Mouse (Mus musculus) CH12.LX (cell line): ENCODE data around the gene Sbf2. TPM values are rescaled to one million over a fixed set of nuclear protein-coding genes. Genes with fewer than 3 reads are reported as not detected.
A peak's percentile ranks its signal among the peaks of the same experiment; 100 is the strongest.

Experiments
- DNase-seq: peaks from one replicate; pipeline ENCODE4 v3.0.0-alpha.2; 2013; ENCODE audit errors: extremely low read depth
- H3K27ac ChIP-seq: 2 replicates; pipeline ENCODE4 v1.5.1; 2012; ENCODE audit warnings: low read depth, mild to moderate bottlenecking, control low read depth, moderate library complexity; ENCODE audit not compliant: insufficient read depth
- H3K27me3 ChIP-seq: replicated peaks from 2 replicates; pipeline ENCODE3; 2012; ENCODE audit warnings: inconsistent platforms
- H3K36me3 ChIP-seq, 2 experiments: replicated peaks in 1 of 2; 2 replicates each; pipeline versions ENCODE3 to v1.6.1; 2012; ENCODE audit warnings: inconsistent platforms in 1 of 2, low read length in 1 of 2, mild to moderate bottlenecking in 1 of 2, mixed read lengths in 1 of 2, moderate library complexity in 1 of 2; ENCODE audit not compliant: control insufficient read depth in 1 of 2, insufficient read depth in 1 of 2
- H3K4me1 ChIP-seq, 2 experiments: 2 replicates each; pipeline ENCODE4 v1.6.1; 2012; ENCODE audit warnings: inconsistent platforms in 1 of 2, moderate library complexity in 1 of 2; ENCODE audit not compliant: insufficient read depth in 2 of 2, control insufficient read depth in 1 of 2
- H3K4me2 ChIP-seq: 2 replicates; pipeline ENCODE4 v1.6.1; 2012; ENCODE audit warnings: low read depth, mild to moderate bottlenecking, control low read depth; ENCODE audit not compliant: poor library complexity, insufficient read depth, severe bottlenecking
- H3K4me3 ChIP-seq, 3 experiments: fragments of 150-350 bp in 1 of 3; sonication (generic) in 1 of 3; replicated peaks in 1 of 3; 2 replicates each; pipeline versions ENCODE3 to v1.5.1; 2011 to 2012; ENCODE audit warnings: low read depth in 2 of 3, low read length in 2 of 3, mild to moderate bottlenecking in 2 of 3, moderate library complexity in 2 of 3, control low read depth in 1 of 3, improper control_type of control experiment in 1 of 3, inconsistent platforms in 1 of 3, mixed read lengths in 1 of 3; ENCODE audit not compliant: poor library complexity in 1 of 3
- H3K79me2 ChIP-seq: replicated peaks from 2 replicates; pipeline ENCODE4 v1.6.1; 2012; ENCODE audit warnings: mild to moderate bottlenecking, moderate library complexity; ENCODE audit not compliant: control insufficient read depth, poor library complexity, insufficient read depth, severe bottlenecking; ENCODE audit errors: extremely low read depth
- H3K9ac ChIP-seq: 2 replicates; pipeline ENCODE4 v1.6.1; 2012; ENCODE audit warnings: low read depth, mild to moderate bottlenecking, control low read depth, moderate library complexity; ENCODE audit not compliant: insufficient read depth
- H3K9me3 ChIP-seq: replicated peaks from 2 replicates; pipeline ENCODE3; 2012; ENCODE audit warnings: low read length, inconsistent platforms, mixed read lengths
- BHLHE40 ChIP-seq: IDR thresholded peaks from 2 replicates; pipeline ENCODE4 v1.6.1; 2011; ENCODE audit warnings: mild to moderate bottlenecking, low read depth, low read length, improper control_type of control experiment
- CHD1 ChIP-seq: IDR thresholded peaks from 2 replicates; pipeline ENCODE4 v1.6.1; 2012; ENCODE audit warnings: low read depth, low read length, improper control_type of control experiment, inconsistent platforms
- CHD2 ChIP-seq: IDR thresholded peaks from 2 replicates; pipeline ENCODE4 v1.6.1; 2011; ENCODE audit warnings: low read length, improper control_type of control experiment
- CTCF ChIP-seq, 2 experiments: IDR thresholded peaks in 1 of 2; conservative IDR thresholded peaks in 1 of 2; 2 replicates each; pipeline ENCODE4 v1.5.1; 2011 to 2012; ENCODE audit warnings: low read depth in 2 of 2, low read length in 2 of 2, improper control_type of control experiment in 1 of 2, inconsistent platforms in 1 of 2, mild to moderate bottlenecking in 1 of 2, moderate library complexity in 1 of 2
- E2F4 ChIP-seq: IDR thresholded peaks from 2 replicates; pipeline ENCODE4 v1.6.1; 2011; ENCODE audit warnings: low read depth, low read length, improper control_type of control experiment; ENCODE audit not compliant: insufficient replicate concordance
- ELF1 ChIP-seq: IDR thresholded peaks from 2 replicates; pipeline ENCODE4 v1.6.1; 2014; ENCODE audit warnings: low read depth, mild to moderate bottlenecking, inconsistent platforms, low read length, improper control_type of control experiment
- EP300 ChIP-seq: IDR thresholded peaks from 2 replicates; pipeline ENCODE4 v1.6.1; 2011; ENCODE audit warnings: low read length, improper control_type of control experiment
- ETS1 ChIP-seq: conservative IDR thresholded peaks from 2 replicates; pipeline ENCODE4 v1.6.1; 2012; ENCODE audit warnings: low read depth, mild to moderate bottlenecking, inconsistent platforms, low read length, improper control_type of control experiment, moderate library complexity
- GABPA ChIP-seq: IDR thresholded peaks from 2 replicates; pipeline ENCODE4 v1.6.1; 2012; ENCODE audit warnings: low read depth, low read length, improper control_type of control experiment, inconsistent platforms; ENCODE audit not compliant: insufficient replicate concordance
- HCFC1 ChIP-seq: IDR thresholded peaks from 2 replicates; pipeline ENCODE4 v1.6.1; 2012; ENCODE audit warnings: low read depth, mild to moderate bottlenecking, inconsistent platforms, low read length, improper control_type of control experiment
- IRF4 ChIP-seq: IDR thresholded peaks from 2 replicates; pipeline ENCODE4 v1.6.1; 2014; ENCODE audit warnings: low read depth, mild to moderate bottlenecking, inconsistent platforms, low read length, improper control_type of control experiment
- JUN ChIP-seq: IDR thresholded peaks from 2 replicates; pipeline ENCODE4 v1.6.1; 2011; ENCODE audit warnings: low read depth, mild to moderate bottlenecking, low read length, improper control_type of control experiment, moderate library complexity; ENCODE audit not compliant: insufficient read depth
- JUND ChIP-seq: conservative IDR thresholded peaks from 2 replicates; pipeline ENCODE4 v1.6.1; 2011; ENCODE audit warnings: low read depth, low read length, improper control_type of control experiment
- KAT2A ChIP-seq: IDR thresholded peaks from 2 replicates; pipeline ENCODE4 v1.6.1; 2012; ENCODE audit warnings: low read length, improper control_type of control experiment, inconsistent platforms; ENCODE audit not compliant: insufficient replicate concordance
- MAFK ChIP-seq: IDR thresholded peaks from 2 replicates; pipeline ENCODE4 v1.6.1; 2011; ENCODE audit warnings: low read length, improper control_type of control experiment; ENCODE audit not compliant: insufficient replicate concordance
- MAX ChIP-seq: IDR thresholded peaks from 2 replicates; pipeline ENCODE4 v1.6.1; 2011; ENCODE audit warnings: low read length, improper control_type of control experiment
- MAZ ChIP-seq: IDR thresholded peaks from 2 replicates; pipeline ENCODE4 v1.6.1; 2012; ENCODE audit warnings: low read depth, mild to moderate bottlenecking, inconsistent platforms, low read length, improper control_type of control experiment, moderate library complexity
- MEF2A ChIP-seq: IDR thresholded peaks from 2 replicates; pipeline ENCODE4 v1.6.1; 2014; ENCODE audit warnings: low read depth, mild to moderate bottlenecking, inconsistent platforms, low read length, improper control_type of control experiment, borderline replicate concordance
- MXI1 ChIP-seq: IDR thresholded peaks from 2 replicates; pipeline ENCODE4 v1.6.1; 2011; ENCODE audit warnings: mild to moderate bottlenecking, low read depth, low read length, improper control_type of control experiment
- MYC ChIP-seq: IDR thresholded peaks from 2 replicates; pipeline ENCODE4 v1.6.1; 2011; ENCODE audit warnings: low read depth, mild to moderate bottlenecking, improper control_type of control experiment, low read length
- NELFE ChIP-seq: IDR thresholded peaks from 2 replicates; pipeline ENCODE4 v1.6.1; 2011; ENCODE audit warnings: low read depth, low read length, improper control_type of control experiment
- NRF1 ChIP-seq: IDR thresholded peaks from 2 replicates; pipeline ENCODE4 v1.6.1; 2014; ENCODE audit warnings: low read depth, mild to moderate bottlenecking, inconsistent platforms, low read length, improper control_type of control experiment, moderate library complexity
- PAX5 ChIP-seq: IDR thresholded peaks from 2 replicates; pipeline ENCODE4 v1.6.1; 2012; ENCODE audit warnings: low read length, inconsistent platforms, mixed read lengths
- POLR2A ChIP-seq: IDR thresholded peaks from 2 replicates; pipeline ENCODE4 v1.6.1; 2011; ENCODE audit warnings: low read depth, mild to moderate bottlenecking, improper control_type of control experiment, low read length
- POLR2AphosphoS2 ChIP-seq: IDR thresholded peaks from 2 replicates; pipeline ENCODE4 v1.6.1; 2011; ENCODE audit warnings: low read depth, low read length, improper control_type of control experiment
- RAD21 ChIP-seq: IDR thresholded peaks from 2 replicates; pipeline ENCODE4 v1.6.1; 2011; ENCODE audit warnings: low read depth, mild to moderate bottlenecking, low read length, improper control_type of control experiment, moderate library complexity
- RCOR1 ChIP-seq: conservative IDR thresholded peaks from 2 replicates; pipeline ENCODE4 v1.6.1; 2012; ENCODE audit warnings: low read depth, mild to moderate bottlenecking, inconsistent platforms, low read length, improper control_type of control experiment
- SIN3A ChIP-seq: IDR thresholded peaks from 2 replicates; pipeline ENCODE4 v1.6.1; 2012; ENCODE audit warnings: low read length, improper control_type of control experiment, inconsistent platforms
- SMC3 ChIP-seq: IDR thresholded peaks from 2 replicates; pipeline ENCODE4 v1.6.1; 2011; ENCODE audit warnings: low read depth, low read length, improper control_type of control experiment
- TBP ChIP-seq: conservative IDR thresholded peaks from 2 replicates; pipeline ENCODE4 v1.6.1; 2011; ENCODE audit warnings: low read depth, low read length, improper control_type of control experiment
- TCF12 ChIP-seq: IDR thresholded peaks from 2 replicates; pipeline ENCODE4 v1.6.1; 2014; ENCODE audit warnings: low read depth, mild to moderate bottlenecking, inconsistent platforms, low read length, improper control_type of control experiment
- UBTF ChIP-seq: IDR thresholded peaks from 2 replicates; pipeline ENCODE4 v1.6.1; 2012; ENCODE audit warnings: low read depth, mild to moderate bottlenecking, inconsistent platforms, low read length, improper control_type of control experiment, moderate library complexity
- USF1 ChIP-seq: IDR thresholded peaks from 2 replicates; pipeline ENCODE4 v1.6.1; 2014; ENCODE audit warnings: low read depth, mild to moderate bottlenecking, inconsistent platforms, low read length, improper control_type of control experiment
- USF2 ChIP-seq: conservative IDR thresholded peaks from 2 replicates; pipeline ENCODE4 v1.6.1; 2011; ENCODE audit warnings: low read depth, low read length, improper control_type of control experiment
- ZC3H11A ChIP-seq: IDR thresholded peaks from 2 replicates; pipeline ENCODE4 v1.6.1; 2012; ENCODE audit warnings: low read depth, mild to moderate bottlenecking, inconsistent platforms, low read length, improper control_type of control experiment
- ZKSCAN1 ChIP-seq: IDR thresholded peaks from 2 replicates; pipeline ENCODE4 v1.6.1; 2012; ENCODE audit warnings: low read depth, inconsistent platforms, low read length, improper control_type of control experiment, borderline replicate concordance
- ZMIZ1 ChIP-seq: IDR thresholded peaks from 2 replicates; pipeline ENCODE4 v1.6.1; 2012; ENCODE audit warnings: low read depth, mild to moderate bottlenecking, inconsistent platforms, low read length, improper control_type of control experiment
- ZNF384 ChIP-seq: IDR thresholded peaks from 2 replicates; pipeline ENCODE4 v1.6.1; 2012; ENCODE audit warnings: low read depth, low read length, improper control_type of control experiment, inconsistent platforms
- dilution Hi-C: fragments of 300-500 bp; cut with MboI; formaldehyde crosslinking; loops from 2 replicates; pipeline ENCODE4 v1.14.3; 2020; ENCODE audit warnings: low sequenced_read_pairs; ENCODE audit not compliant: extremely low pct_unique_long_range_greater_than_20kb, extremely low pct_ligation_motif_present
- in situ Hi-C: fragments of 300-500 bp; cut with MboI; formaldehyde crosslinking; loops from 3 replicates; pipeline ENCODE4 v1.14.3; 2019; ENCODE audit warnings: low sequenced_read_pairs, low pct_ligation_motif_present, low pct_unique_long_range_greater_than_20kb, mixed read lengths
- polyA plus RNA-seq: library from polyadenylated mRNA; unstranded; fragments of >175 nt; gene quantifications from 2 replicates; pipeline ENCODE4 v1.2.1, GENCODE M21; 2012; ENCODE audit warnings: low read depth; ENCODE audit not compliant: insufficient read length
- total RNA-seq, 2 experiments: library from RNA; depleted of rRNA; stranded (reverse); fragments of 300-350 nt in 1 of 2; fragments of >200 nt in 1 of 2; gene quantifications; 2 replicates each; pipeline ENCODE4 v1.2.3; 2012 to 2014

Sbf2 gene
- total and polyA plus RNA-seq, 3 experiments: 9.5 to 21.5 (median 11.4) TPM

- peaks cover 10 to 43% of the 10 kb centered on the region in 2 experiments for H3K36me3 ChIP-seq
- no peaks in the 10 kb centered on the region for H3K27me3 ChIP-seq
- dilution Hi-C loops: no loop called here
- TF ChIP-seq ZNF384 (peak; percentile 99), CTCF (conservative IDR thresholded peaks at IDR 0.05 in 1 of 2, IDR thresholded peaks at IDR 0.05 in 1 of 2; ENCODE audit: low read depth in 2 of 2, low read length in 2 of 2) (no peak), MAZ (no peak), SIN3A (0 out of 2 replicates have a peak, but pooled peaks have one; percentile 62), MXI1 (peak; percentile 28; the same call in 1 of the 2 replicates), E2F4 (no peak), POLR2AphosphoS2 (no peak), GABPA (no peak), CHD1 (peak; percentile 22; the same call in 1 of the 2 replicates), ETS1 (peak; percentile 37; the same call in 1 of the 2 replicates), POLR2A (no peak), KAT2A (no peak), TBP (peak; percentile 50; the same call in 1 of the 2 replicates), MAFK (no peak), USF1 (no peak), ZMIZ1 (no peak), USF2 (no peak), CHD2 (no peak), ZC3H11A (no peak), ELF1 (no peak), PAX5 (no peak), JUND (peak; percentile 73), IRF4 (peak; percentile 99), NELFE (no peak), MYC (peak; percentile 93), ZKSCAN1 (no peak), EP300 (peak; percentile 99), SMC3 (no peak; the same call in 1 of the 2 replicates), RAD21 (no peak), TCF12 (no peak), UBTF (no peak), RCOR1 (no peak), HCFC1 (no peak), MAX (peak; percentile 90), MEF2A (no peak), NRF1 (no peak), JUN (no peak), BHLHE40 (0 out of 2 replicates have a peak, but pooled peaks have one; percentile 34)
- TF ChIP-seq, all 38 proteins: peak for 12
- H3K9ac ChIP-seq: peak overlapping the region; percentile 71; the same call in 1 of the 2 replicates
- peaks cover 4% of the 10 kb centered on the region for H3K9me3 ChIP-seq
- peak; percentile 72 for DNase-seq
- in situ Hi-C loops: no loop called here
- peak overlapping the region; percentile 37 for H3K4me2 ChIP-seq
- peak overlapping the region; percentile 36 to 44 (median 43) for H3K4me3 ChIP-seq
- H3K27ac ChIP-seq: peak overlapping the region; percentile 20
- H3K79me2 ChIP-seq: no peaks in the 10 kb centered on the region
- peaks cover 10 to 37% of the 10 kb centered on the region in 2 experiments for H3K4me1 ChIP-seq
Observed at GRCm38 (mm10) chr7:110372529-110372928, 242.2 kb downstream of the Sbf2 start.
